Mouse (Mus musculus) lung, adult 2 months (tissue): ENCODE measurements at regions not wholly inside any gene's neighbourhood (a gene's known extent, or its start where the extent isn't known, plus 50 kb on each side); places are given as distances from the start of the nearest gene placed in this dataset.

Experiments
- DNase-seq: peaks from one replicate; pipeline ENCODE4 v3.0.0; 2022
- H3K4me1 ChIP-seq: fragments of 200-500 bp; 2 replicates; pipeline ENCODE4 v1.6.1; 2011; ENCODE audit warnings: low read length; ENCODE audit not compliant: control insufficient read depth, insufficient read depth
- H3K4me3 ChIP-seq: fragments of 200-500 bp; replicated peaks from 2 replicates; pipeline ENCODE3; 2011; ENCODE audit warnings: low read depth, mild to moderate bottlenecking, control low read depth, low read length; ENCODE audit errors: extremely low read depth
- CTCF ChIP-seq: fragments of 200-500 bp; IDR thresholded peaks from 2 replicates; pipeline ENCODE4 v1.5.1; 2011; ENCODE audit warnings: mild to moderate bottlenecking, low read length, control low read depth; ENCODE audit not compliant: insufficient read depth
- POLR2A ChIP-seq: fragments of 200-500 bp; IDR thresholded peaks from 2 replicates; pipeline ENCODE4 v1.6.1; 2011; ENCODE audit warnings: low read depth, mild to moderate bottlenecking, control low read depth, low read length, borderline replicate concordance; ENCODE audit errors: extremely low read depth
- WGBS: fragments of 180-500 bp; shearing (Covaris S2); methylation state at CpG from one replicate; pipeline ENCODE4 v1.1.7; 2018; 5-methylcytosine and 5-hydroxymethylcytosine counted together

DNA sequence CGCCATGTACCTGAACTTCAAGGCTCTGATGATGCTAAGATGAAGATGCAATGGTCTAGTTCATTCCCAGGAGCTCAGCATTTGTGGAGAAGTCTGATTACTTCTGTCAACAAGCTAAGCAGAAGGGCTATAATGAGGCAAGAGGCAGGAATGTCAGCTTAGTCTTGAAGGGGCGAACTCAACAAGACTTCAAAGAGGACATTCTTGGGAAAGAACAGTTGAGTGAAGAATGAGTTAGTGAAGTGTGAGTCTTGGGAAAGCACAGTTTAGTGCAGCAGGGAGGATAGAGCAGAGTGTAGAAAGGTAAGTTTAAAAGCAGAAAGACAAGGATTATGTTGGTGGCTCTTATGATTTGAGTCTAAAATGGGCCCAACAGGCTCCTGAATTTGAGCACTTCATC is 160.5 kb upstream of the Ntf3 start:
- WGBS: 55% methylated on average over 2 of the region's 2 CpGs
- TF ChIP-seq CTCF: no peak
- TF ChIP-seq POLR2A: no peak
- no peaks in the 10 kb centered on the region for H3K4me1 ChIP-seq

GRCm38 (mm10) chr6:126318523-126318922 is 151.8 kb upstream of the Ntf3 start:
- 83% methylated on average over 2 of the region's 2 CpGs for WGBS
- DNase-seq: no peak
- TF ChIP-seq POLR2A: no peak
- no peak for TF ChIP-seq CTCF
- Histone ChIP-seq H3K4me3 (no peak overlapping the region), H3K4me1 (no peaks in the 10 kb centered on the region)

More for the DNA sequence above, 160.5 kb upstream of the Ntf3 start:
- DNase-seq: no peak
- H3K4me3 ChIP-seq: no peak overlapping the region

- H3K4me3 ChIP-seq: no peak overlapping the region
- WGBS: 81% methylated on average over 3 of the region's 3 CpGs
- no peak for DNase-seq
- H3K4me1 ChIP-seq: no peaks in the 10 kb centered on the region
- TF ChIP-seq POLR2A (no peak), CTCF (no peak)
These were observed 144.2 kb upstream of the Ntf3 start for GRCm38 (mm10) chr6:126310786-126311480.

- no peak for DNase-seq
- Histone ChIP-seq H3K4me3 (no peak overlapping the region), H3K4me1 (no peaks in the 10 kb centered on the region)
- TF ChIP-seq POLR2A (no peak), CTCF (no peak)
- WGBS: 57% methylated on average over 3 of the region's 3 CpGs
These were observed 136.4 kb upstream of the Ntf3 start for GRCm38 (mm10) chr6:126303086-126303485.

DNA sequence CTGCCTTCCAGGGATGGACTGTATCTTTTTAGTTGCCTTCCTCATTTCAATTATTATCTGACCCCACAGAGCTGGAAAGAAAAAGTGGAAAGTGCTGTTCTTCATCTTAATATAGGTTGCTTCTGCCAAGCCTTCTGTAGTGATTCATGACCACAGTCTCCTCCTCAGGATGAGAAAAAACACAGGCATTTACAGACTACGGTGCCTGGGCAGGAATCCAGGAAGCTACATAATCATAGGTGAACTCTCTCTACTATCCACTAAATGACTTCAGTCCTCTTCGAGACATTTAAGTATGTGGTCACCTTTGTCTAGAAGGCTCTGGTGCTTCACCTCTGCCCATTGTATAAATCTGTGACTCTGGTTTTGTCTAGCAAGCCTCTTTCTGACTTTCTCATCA is 124.9 kb upstream of the Ntf3 start:
- WGBS: 70% methylated on average over 2 of the region's 2 CpGs
- DNase-seq: no peak
- H3K4me1 ChIP-seq: no peaks in the 10 kb centered on the region
- no peak overlapping the region for H3K4me3 ChIP-seq
- TF ChIP-seq POLR2A (no peak), CTCF (no peak)

DNA sequence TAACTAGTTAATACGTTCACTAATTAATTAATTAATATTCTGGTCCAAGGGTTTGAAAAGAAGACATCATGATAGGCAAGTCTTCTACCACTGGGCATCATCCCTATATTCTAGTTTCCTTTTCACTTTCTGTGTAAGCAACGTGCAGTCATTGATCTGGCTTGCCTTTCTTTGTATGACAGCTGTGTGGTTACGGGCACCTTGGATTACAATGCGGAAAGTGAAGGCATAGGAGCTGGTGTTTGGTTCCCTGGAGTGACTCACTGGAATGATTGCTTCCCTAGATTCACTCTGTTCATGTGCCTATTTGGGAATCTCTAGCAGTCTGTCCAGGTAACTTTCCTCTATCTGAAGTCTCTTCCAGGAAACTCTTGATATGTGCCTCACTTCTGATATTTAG is 120.5 kb upstream of the Ntf3 start:
- 82% methylated on average over 4 of the region's 4 CpGs for WGBS
- Histone ChIP-seq H3K4me3 (no peak overlapping the region), H3K4me1 (no peaks in the 10 kb centered on the region)
- TF ChIP-seq CTCF (no peak), POLR2A (no peak)
- DNase-seq: no peak

DNA sequence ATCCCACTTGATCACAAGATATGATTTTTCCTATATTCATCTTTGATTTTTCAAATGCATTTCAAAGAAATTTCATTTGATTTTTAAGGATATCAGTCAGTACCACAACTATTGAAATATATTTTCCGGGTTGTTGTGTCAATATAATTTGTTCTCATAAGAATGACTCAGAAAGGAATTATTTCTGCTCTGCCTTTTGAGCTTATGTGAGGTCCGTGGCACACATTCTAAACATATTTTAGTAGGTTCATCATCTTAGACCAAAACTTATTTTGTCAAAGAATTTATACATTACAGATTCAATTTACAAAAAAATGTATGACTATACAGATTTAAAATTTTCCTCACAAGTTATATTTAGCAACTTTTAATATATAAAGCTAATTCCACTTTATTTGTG is 119.5 kb upstream of the Ntf3 start:
- 62% methylated on average over 2 of the region's 2 CpGs for WGBS
- no peaks in the 10 kb centered on the region for H3K4me1 ChIP-seq
- H3K4me3 ChIP-seq: no peak overlapping the region
- TF ChIP-seq CTCF (no peak), POLR2A (no peak)
- DNase-seq: no peak

DNA sequence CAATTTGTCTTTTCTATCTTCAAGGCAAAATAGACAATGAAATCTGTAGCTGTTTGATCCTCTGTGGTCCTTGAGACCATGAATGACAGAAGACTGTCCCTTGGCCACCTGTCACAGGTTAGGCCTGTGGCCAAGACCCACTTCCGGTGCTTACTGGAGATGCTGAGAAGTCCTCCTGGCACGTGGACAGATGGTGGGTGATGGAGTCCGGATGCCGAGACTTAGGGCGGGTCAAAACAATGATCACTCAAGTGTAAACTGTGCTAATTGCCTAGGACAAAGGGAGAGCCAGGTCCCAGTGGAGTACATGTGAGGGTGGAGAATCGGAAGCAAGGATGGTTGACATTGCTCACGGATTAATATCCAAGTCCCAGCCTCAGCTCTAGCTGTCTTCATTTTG is 117.7 kb upstream of the Ntf3 start:
- WGBS: 72% methylated on average over 7 of the region's 7 CpGs
- Histone ChIP-seq H3K4me1 (no peaks in the 10 kb centered on the region), H3K4me3 (no peak overlapping the region)
- no peak for DNase-seq
- TF ChIP-seq POLR2A: no peak
- TF ChIP-seq CTCF: no peak

- no peaks in the 10 kb centered on the region for H3K4me1 ChIP-seq
- no peak overlapping the region for H3K4me3 ChIP-seq
- WGBS: 31% methylated on average over 3 of the region's 3 CpGs
- TF ChIP-seq POLR2A (no peak), CTCF (no peak)
- DNase-seq: no peak
These were observed 113.6 kb upstream of the Ntf3 start for GRCm38 (mm10) chr6:126280352-126280751.

- DNase-seq: no peak
- H3K4me3 ChIP-seq: no peak overlapping the region
- TF ChIP-seq CTCF (no peak), POLR2A (no peak)
- WGBS: 81% methylated on average over 5 of the region's 5 CpGs
- no peaks in the 10 kb centered on the region for H3K4me1 ChIP-seq
These were observed 79.3 kb upstream of the Ntf3 start for GRCm38 (mm10) chr6:126245986-126246385.
